Mouse (Mus musculus) kidney, adult 10 weeks (tissue): ENCODE data around the gene Prpf8. TPM values are rescaled to one million over a fixed set of nuclear protein-coding genes. Genes with fewer than 3 reads are reported as not detected.

Experiments
- polyA plus RNA-seq: library from polyadenylated mRNA; stranded (reverse); fragments of 350-450 nt; fragmentation: Illumina TruSeq; extraction: RNeasy Lipid Tissue Mini Kit (QIAGEN cat#74804); gene quantifications from one replicate; pipeline ENCODE4 v1.2.3, GENCODE M21; 2014; ENCODE audit warnings: low read depth, low replicate concordance

Prpf8 gene
- 35.1 TPM for polyA plus RNA-seq

GRCm38 (mm10) chr11:75486601-75487285 is at the start of gene Prpf8:
Gene Prpf8, plus strand, starts transcription at chr11:75486816.

DNA sequence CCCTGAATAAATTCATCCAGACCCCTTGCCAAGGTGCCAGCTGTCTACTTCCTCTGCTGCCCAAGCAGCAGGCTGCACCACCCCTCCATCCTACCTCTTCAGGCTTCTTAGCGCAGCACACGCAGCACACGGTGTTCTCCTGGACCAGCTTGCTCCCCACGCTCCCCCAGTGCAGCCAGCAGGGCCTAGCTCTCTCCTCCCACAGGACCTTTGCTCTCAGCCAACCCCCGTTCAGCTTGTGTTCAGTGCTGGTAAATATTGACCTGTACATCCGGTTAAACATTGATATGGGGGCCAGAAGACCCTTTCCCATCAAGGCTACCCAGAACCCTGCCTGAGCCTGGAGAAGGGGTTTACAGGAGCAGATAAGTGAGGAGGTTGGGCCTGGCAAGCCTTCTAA is 47.3 kb upstream of the Prpf8 start, which contains the start of gene Serpinf2:
Serpinf2 (minus strand) TSS at position 229 of the 400 bp plus-strand sequence.

GRCm38 (mm10) chr11:75453991-75454930 is 32.4 kb upstream of the Prpf8 start, which contains the start of gene Wdr81:
Gene Wdr81, minus strand, starts transcription at chr11:75454717.

DNA sequence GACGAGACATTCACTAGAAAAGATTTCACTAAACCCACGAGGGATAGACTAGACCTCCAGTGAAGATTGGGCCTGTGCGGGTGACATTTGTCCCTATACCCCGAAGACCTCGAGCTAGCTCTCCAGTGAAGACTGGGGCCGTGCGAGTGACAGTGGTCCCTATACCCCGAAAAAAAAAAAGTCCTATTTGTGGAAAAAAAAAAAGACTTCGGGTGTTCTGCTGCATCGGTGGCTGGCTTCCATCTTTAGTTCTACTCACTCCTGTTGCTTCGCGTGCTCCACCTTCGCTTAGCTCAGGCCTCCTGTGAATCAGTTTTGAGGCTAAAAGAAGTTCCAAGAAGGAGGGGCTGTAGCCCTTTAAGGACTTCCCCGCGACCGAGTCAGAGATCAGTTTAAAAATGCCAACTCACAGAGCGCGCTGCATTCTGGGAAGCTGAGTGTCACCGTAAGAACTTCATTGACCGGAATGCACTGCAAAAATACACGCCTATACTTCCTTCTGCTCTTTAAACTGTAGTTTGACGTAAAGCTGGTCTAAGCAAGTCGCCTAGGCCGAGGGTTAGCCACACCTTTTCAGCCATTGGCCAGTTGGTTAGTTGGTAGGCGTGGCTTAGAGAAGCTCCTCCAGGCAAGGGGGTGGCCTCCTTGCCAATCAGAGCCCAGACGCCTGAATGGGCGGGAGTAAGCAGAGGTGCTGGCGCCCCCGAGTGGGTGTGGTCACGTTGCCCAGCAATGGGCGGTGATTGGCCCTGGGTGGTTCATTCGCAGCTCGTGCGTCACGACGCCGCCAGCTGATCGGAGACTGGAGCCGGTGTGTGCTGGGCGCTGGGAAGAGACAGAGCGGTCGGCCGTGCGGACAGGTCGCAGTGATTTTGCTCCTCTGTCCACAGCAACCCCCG is 25.5 kb upstream of the Prpf8 start, which contains the start of gene Tlcd2:
Tlcd2 (plus strand) TSS at position 872 of the 899 bp plus-strand sequence.

GRCm38 (mm10) chr11:75509741-75510626 is 23.4 kb downstream of the Prpf8 start, which contains the start of gene Rilp:
Gene Rilp, plus strand, starts transcription at chr11:75510094.

GRCm38 (mm10) chr11:75513336-75513735 is 26.7 kb downstream of the Prpf8 start, which contains the start of gene Scarf1:
Gene Scarf1, plus strand, starts transcription at chr11:75513540.

DNA sequence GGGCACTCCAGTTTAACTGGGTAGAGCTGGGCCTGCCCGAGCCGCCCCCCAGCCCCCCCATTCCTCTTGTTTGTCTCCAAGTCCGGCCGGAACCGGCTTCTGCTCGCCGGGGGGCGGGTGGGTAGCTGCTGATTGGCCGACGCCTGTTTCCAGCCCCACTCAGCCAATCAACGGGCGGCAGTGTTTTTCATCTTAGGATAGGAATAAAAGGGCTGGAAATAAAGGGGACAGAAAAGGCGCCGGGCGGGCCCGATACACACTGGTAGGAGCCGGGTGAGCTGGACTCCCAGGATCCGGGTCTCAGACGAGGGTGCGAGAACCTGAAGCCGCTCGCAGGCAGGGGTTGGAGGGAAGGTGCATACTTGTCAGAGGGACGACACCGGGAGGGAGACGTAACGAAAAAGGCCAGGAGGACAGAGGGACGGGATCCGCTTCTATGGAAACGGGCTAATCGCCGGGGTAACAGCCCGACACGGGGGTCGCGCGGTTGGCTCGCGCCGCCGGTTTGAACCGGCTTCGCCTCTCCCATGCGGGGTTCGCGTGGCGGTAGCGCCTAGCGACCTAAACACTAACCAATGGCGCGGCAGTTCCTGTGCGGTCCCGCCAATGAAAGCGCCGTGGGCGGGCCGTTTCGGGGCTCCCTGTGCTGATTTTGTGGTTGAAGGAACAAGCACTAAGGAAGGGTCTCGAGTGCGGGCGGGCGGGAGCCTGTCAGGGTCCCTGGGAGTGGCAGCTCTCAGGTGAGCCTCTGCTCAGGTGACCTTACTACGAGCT is 45.0 kb downstream of the Prpf8 start, which contains the start of gene Slc43a2:
Slc43a2 (plus strand) TSS at position 226 of the 774 bp plus-strand sequence.

Other genes starting within 250 kb of the Prpf8 start
- gene Rpa1, start 138.5 kb upstream of the Prpf8 start, polyA plus RNA-seq, result 33.1 TPM
- 6.0 TPM for gene Smyd4, start 138.4 kb upstream of the Prpf8 start, polyA plus RNA-seq
- 0.89 TPM for gene Serpinf1, start 64.1 kb upstream of the Prpf8 start, polyA plus RNA-seq
- 6.8 TPM for gene Serpinf2, start 47.2 kb upstream of the Prpf8 start, polyA plus RNA-seq
- gene Wdr81, start 32.1 kb upstream of the Prpf8 start, polyA plus RNA-seq, result 0.12 TPM
- 3.5 TPM for gene Tlcd2, start 25.1 kb upstream of the Prpf8 start, polyA plus RNA-seq
- 0.73 TPM for gene Rilp, start 23.3 kb downstream of the Prpf8 start, polyA plus RNA-seq
- gene Scarf1, start 26.7 kb downstream of the Prpf8 start, polyA plus RNA-seq, result not detected
- gene Slc43a2, start 44.9 kb downstream of the Prpf8 start, polyA plus RNA-seq, result 18.8 TPM
- 140 TPM for gene Pitpna, start 101.3 kb downstream of the Prpf8 start, polyA plus RNA-seq
- gene Inpp5k, start 144.2 kb downstream of the Prpf8 start, polyA plus RNA-seq, result 43.3 TPM
- 8.9 TPM for gene Myo1c, start 163.7 kb downstream of the Prpf8 start, polyA plus RNA-seq
- gene Crk, start 192.4 kb downstream of the Prpf8 start, polyA plus RNA-seq, result 239 TPM
- 1,397 TPM for gene Ywhae, start 246.1 kb downstream of the Prpf8 start, polyA plus RNA-seq